Mouse (Mus musculus): ENCODE data around the gene Gpr89.

Gpr89 gene

DNA sequence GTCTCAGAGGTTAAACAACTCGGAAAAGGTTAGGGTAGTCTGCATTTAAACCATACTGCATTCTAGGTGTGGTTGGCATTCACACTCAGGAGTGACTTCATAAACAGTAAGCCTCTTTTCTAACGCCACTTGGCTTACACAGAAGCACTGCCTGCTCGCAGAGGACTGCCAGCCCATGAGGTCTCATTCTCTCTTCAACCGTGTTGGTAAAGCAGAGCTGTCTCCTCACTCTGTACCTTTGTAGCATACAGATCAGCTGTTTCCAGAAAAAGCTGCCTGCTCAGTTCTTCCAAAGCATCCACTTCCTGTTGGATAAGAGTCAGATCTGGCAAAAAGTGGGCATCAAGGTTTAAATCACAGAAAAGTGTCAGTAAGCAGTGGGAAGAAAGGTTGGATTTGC lies 24.8 kb downstream of the Gpr89 start:
- Histone ChIP-seq H3K9me3 (ENCODE audit: low read length) (no peaks in the 10 kb centered on the region), H3K4me3 (replicated peaks; ENCODE audit: low read length) (no peak overlapping the region), H3K27me3 (ENCODE audit: insufficient read depth, low read length) (no peaks in the 10 kb centered on the region), H3K36me3 (ENCODE audit: insufficient read depth, low read length) (peaks cover 88% of the 10 kb centered on the region), H3K4me1 (replicated peaks; ENCODE audit: low read depth, low read length) (no peaks in the 10 kb centered on the region)
- no peak for TF ChIP-seq CTCF (conservative IDR thresholded peaks at IDR 0.05; ENCODE audit: low read length)
- no peak for TF ChIP-seq NANOG (IDR thresholded peaks at IDR 0.05; ENCODE audit: borderline replicate concordance, low read length)
- no peak for TF ChIP-seq POU5F1 (IDR thresholded peaks at IDR 0.05; ENCODE audit: borderline replicate concordance, low read length)

DNA sequence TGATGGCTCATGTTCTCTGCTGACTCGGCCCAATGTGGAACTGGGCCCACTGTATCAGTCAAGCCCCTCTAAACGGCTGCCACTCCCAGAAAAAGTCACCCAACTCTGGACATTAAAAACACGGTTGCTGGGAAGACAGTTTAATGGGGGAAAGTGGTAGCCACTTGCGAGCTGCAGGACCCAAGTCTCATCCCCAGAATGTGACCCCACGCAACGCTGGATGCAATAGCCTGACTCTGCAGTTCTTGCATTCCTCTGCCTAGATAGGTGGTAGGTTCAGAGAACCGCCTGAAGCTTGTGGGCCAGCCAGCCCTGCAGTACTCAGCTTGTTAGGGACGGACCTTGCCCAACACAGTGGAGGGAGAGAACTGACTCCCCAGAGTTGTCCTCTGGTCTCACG lies 25.6 kb downstream of the Gpr89 start:
- no peaks in the 10 kb centered on the region for H3K9me3 ChIP-seq (ENCODE audit: low read length)
- peaks cover 90% of the 10 kb centered on the region for H3K36me3 ChIP-seq (ENCODE audit: insufficient read depth, low read length)
- TF ChIP-seq CTCF (conservative IDR thresholded peaks at IDR 0.05; ENCODE audit: low read length) = no peak
- TF ChIP-seq NANOG (IDR thresholded peaks at IDR 0.05; ENCODE audit: borderline replicate concordance, low read length) = no peak
- no peak overlapping the region for H3K4me3 ChIP-seq (replicated peaks; ENCODE audit: low read length)
- H3K4me1 ChIP-seq (replicated peaks; ENCODE audit: low read depth, low read length) = no peaks in the 10 kb centered on the region
- H3K27me3 ChIP-seq (ENCODE audit: insufficient read depth, low read length) = no peaks in the 10 kb centered on the region

DNA sequence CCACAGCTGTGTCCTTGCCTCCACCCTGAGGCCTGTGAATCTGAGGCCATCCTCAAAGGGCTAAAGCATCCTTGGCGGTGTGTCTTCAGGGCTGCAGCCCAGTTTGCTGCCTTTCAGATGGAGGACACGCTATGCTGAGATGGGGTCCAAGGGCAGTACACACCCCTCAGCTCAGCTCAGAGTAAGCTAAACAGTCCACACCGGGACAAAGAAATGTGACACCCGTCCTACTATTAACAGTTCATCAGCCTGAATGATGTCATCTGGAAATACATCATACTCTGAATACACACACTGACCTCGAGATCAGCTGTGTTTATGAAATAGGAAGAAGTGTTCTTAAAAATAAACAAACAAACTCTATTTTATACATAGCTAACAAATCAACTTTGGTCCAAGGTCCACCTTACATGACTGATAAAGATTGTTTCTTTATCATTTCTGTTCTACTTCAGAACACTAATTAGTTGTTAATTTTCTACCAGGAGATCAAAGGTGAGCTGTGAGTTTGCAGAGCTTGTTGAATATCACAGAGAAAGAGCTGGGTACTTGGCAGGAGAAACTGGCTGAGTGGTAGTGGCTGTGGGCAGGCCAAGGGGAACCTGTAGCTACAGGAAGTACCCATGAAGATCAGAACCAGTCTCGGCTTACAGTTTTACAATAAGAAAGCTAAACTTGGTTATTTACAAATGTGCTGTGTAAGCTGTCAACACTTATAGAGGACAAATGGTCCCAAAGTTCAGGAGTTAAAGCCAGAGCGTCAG lies 30.2 kb downstream of the Gpr89 start:
- TF ChIP-seq POU5F1 (IDR thresholded peaks at IDR 0.05; ENCODE audit: borderline replicate concordance, low read length) = no peak
- TF ChIP-seq CTCF (conservative IDR thresholded peaks at IDR 0.05; ENCODE audit: low read length) = no peak
- no peak for TF ChIP-seq NANOG (IDR thresholded peaks at IDR 0.05; ENCODE audit: borderline replicate concordance, low read length)
- Histone ChIP-seq H3K4me1 (replicated peaks; ENCODE audit: low read depth, low read length) (no peaks in the 10 kb centered on the region), H3K4me3 (replicated peaks; ENCODE audit: low read length) (no peak overlapping the region)

DNA sequence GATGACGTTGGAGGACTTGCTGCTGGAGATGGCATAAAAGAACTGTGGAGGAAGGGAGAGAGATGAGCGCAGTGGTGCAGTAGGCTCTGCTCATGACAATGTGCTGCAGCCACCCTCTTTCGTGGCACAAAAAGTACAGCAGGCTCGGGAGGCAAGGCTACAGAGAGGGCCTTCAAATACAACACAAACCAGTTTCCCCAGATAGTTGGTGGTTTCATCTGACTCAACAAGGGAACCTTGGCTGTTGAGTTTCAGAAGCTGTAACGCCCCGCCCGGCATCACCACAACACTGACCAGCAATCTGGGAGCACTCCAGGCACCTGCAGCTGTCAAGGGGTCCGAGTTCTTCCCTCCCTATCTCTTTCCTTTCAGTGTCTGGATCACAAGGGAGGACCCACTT lies 32.6 kb downstream of the Gpr89 start:
- peaks cover 96% of the 10 kb centered on the region for H3K36me3 ChIP-seq (ENCODE audit: insufficient read depth, low read length)
- no peak overlapping the region for H3K4me3 ChIP-seq (replicated peaks; ENCODE audit: low read length)
- no peaks in the 10 kb centered on the region for H3K27me3 ChIP-seq (ENCODE audit: insufficient read depth, low read length)
- 0 out of 2 replicates have a peak, but pooled peaks cover 2% of the 10 kb centered on the region for H3K4me1 ChIP-seq (replicated peaks; ENCODE audit: low read depth, low read length)
- no peaks in the 10 kb centered on the region for H3K9me3 ChIP-seq (ENCODE audit: low read length)
- TF ChIP-seq CTCF (conservative IDR thresholded peaks at IDR 0.05; ENCODE audit: low read length) (no peak), NANOG (IDR thresholded peaks at IDR 0.05; ENCODE audit: borderline replicate concordance, low read length) (no peak), POU5F1 (IDR thresholded peaks at IDR 0.05; ENCODE audit: borderline replicate concordance, low read length) (no peak)

More for the DNA sequence above, 30.2 kb downstream of the Gpr89 start:
- no peaks in the 10 kb centered on the region for H3K27me3 ChIP-seq (ENCODE audit: insufficient read depth, low read length)
- no peaks in the 10 kb centered on the region for H3K9me3 ChIP-seq (ENCODE audit: low read length)
- peaks cover 92% of the 10 kb centered on the region for H3K36me3 ChIP-seq (ENCODE audit: insufficient read depth, low read length)

DNA sequence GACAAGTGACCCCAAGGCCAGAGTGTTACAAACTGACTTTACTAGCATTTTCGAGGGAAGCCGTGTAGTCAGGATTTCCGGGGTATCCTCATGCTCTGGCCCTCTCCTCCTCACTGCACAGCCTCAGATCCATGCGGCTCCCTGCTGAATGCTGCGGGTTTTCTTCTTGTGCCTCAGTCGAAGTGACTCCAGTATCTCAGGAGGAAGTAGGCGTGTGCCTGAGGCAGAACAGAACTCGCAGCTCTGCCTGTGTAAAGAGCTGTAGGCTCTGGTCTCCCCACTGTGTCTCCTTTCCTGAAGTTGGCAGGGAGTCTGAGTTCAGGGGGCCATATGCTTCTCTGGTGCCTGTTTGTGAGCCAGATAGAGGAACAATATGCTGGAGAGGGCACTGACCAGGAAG lies 34.1 kb downstream of the Gpr89 start:
- H3K4me3 ChIP-seq (replicated peaks; ENCODE audit: low read length) = no peak overlapping the region
- H3K27me3 ChIP-seq (ENCODE audit: insufficient read depth, low read length) = no peaks in the 10 kb centered on the region
- TF ChIP-seq CTCF (conservative IDR thresholded peaks at IDR 0.05; ENCODE audit: low read length) (no peak), NANOG (IDR thresholded peaks at IDR 0.05; ENCODE audit: borderline replicate concordance, low read length) (no peak), POU5F1 (IDR thresholded peaks at IDR 0.05; ENCODE audit: borderline replicate concordance, low read length) (no peak)
- H3K36me3 ChIP-seq (ENCODE audit: insufficient read depth, low read length) = peaks cover 84% of the 10 kb centered on the region
- 0 out of 2 replicates have a peak, but pooled peaks cover 2% of the 10 kb centered on the region for H3K4me1 ChIP-seq (replicated peaks; ENCODE audit: low read depth, low read length)
- H3K9me3 ChIP-seq (ENCODE audit: low read length) = no peaks in the 10 kb centered on the region

DNA sequence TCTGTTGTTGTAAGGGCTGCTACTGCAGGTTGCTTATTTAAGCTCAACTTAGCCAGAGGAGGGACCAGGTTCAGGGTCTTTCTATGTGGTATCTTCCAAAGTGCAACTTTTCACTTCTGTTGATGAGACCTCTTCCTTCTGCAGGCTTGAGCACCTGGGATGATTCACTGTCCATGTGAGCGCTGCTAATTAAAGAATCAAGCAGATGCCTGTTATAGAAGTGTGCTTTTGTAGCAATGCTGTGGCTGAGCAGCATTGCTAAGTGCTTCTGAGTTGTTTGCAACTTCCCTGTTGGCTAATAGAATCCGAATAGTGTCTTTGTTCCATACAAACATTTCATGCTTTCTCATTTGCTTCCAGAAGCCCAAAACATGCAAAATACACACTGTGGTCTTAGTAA lies 34.9 kb downstream of the Gpr89 start:
- Histone ChIP-seq H3K4me1 (replicated peaks; ENCODE audit: low read depth, low read length) (0 out of 2 replicates have a peak, but pooled peaks cover 2% of the 10 kb centered on the region), H3K4me3 (replicated peaks; ENCODE audit: low read length) (no peak overlapping the region), H3K27me3 (ENCODE audit: insufficient read depth, low read length) (no peaks in the 10 kb centered on the region), H3K36me3 (ENCODE audit: insufficient read depth, low read length) (peaks cover 76% of the 10 kb centered on the region), H3K9me3 (ENCODE audit: low read length) (no peaks in the 10 kb centered on the region)
- no peak for TF ChIP-seq CTCF (conservative IDR thresholded peaks at IDR 0.05; ENCODE audit: low read length)
- no peak for TF ChIP-seq NANOG (IDR thresholded peaks at IDR 0.05; ENCODE audit: borderline replicate concordance, low read length)
- TF ChIP-seq POU5F1 (IDR thresholded peaks at IDR 0.05; ENCODE audit: borderline replicate concordance, low read length) = no peak

DNA sequence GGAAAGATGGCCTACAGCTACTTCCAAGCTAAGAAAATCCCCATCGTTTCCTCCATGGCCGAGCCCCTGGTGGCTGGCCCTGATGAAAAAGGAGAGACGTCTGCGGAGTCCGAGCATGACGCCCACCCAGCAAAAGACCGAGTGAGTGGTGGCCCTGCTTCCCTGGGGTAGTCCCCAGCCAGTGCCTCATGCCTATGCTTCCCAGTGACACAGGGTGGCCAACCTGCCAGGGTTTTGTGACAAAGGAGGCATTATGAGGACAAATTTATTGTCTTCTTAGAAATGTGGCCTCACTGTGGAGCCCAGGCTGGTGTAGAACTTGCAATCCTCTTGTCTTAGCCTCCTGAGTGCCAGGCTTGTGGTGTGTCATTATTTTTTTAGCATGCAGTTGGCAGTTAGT lies 36.1 kb downstream of the Gpr89 start:
- TF ChIP-seq POU5F1 (IDR thresholded peaks at IDR 0.05; ENCODE audit: borderline replicate concordance, low read length) (no peak), CTCF (conservative IDR thresholded peaks at IDR 0.05; ENCODE audit: low read length) (no peak), NANOG (IDR thresholded peaks at IDR 0.05; ENCODE audit: borderline replicate concordance, low read length) (no peak)
- no peak overlapping the region for H3K4me3 ChIP-seq (replicated peaks; ENCODE audit: low read length)
- H3K9me3 ChIP-seq (ENCODE audit: low read length) = no peaks in the 10 kb centered on the region

DNA sequence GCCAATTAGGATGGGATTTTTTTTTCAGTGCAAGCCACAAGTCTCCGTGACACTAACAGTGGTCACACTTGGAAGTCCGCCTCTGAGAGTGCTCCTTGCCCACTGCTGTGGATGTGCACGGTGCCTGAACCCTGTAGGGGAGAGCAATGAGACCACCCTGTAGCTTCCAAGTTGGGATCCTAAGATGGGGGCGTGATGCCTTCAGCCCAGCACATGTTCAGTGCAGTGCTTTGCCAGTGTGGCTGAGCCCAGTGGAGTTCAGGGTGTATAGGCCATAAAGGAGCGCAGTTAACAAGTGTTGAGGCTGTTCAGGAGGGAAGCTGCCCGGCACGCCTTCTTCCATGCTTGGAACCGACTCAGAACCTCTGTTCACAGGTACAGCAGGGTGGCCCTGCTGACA lies 36.6 kb downstream of the Gpr89 start:
- Histone ChIP-seq H3K4me1 (replicated peaks; ENCODE audit: low read depth, low read length) (0 out of 2 replicates have a peak, but pooled peaks cover 2% of the 10 kb centered on the region), H3K27me3 (ENCODE audit: insufficient read depth, low read length) (no peaks in the 10 kb centered on the region)
- no peak for TF ChIP-seq POU5F1 (IDR thresholded peaks at IDR 0.05; ENCODE audit: borderline replicate concordance, low read length)
- TF ChIP-seq NANOG (IDR thresholded peaks at IDR 0.05; ENCODE audit: borderline replicate concordance, low read length) = no peak
- TF ChIP-seq CTCF (conservative IDR thresholded peaks at IDR 0.05; ENCODE audit: low read length) = no peak

More for the DNA sequence above, 36.1 kb downstream of the Gpr89 start:
- Histone ChIP-seq H3K36me3 (ENCODE audit: insufficient read depth, low read length) (peaks cover 65% of the 10 kb centered on the region), H3K4me1 (replicated peaks; ENCODE audit: low read depth, low read length) (0 out of 2 replicates have a peak, but pooled peaks cover 2% of the 10 kb centered on the region), H3K27me3 (ENCODE audit: insufficient read depth, low read length) (no peaks in the 10 kb centered on the region)

More for the DNA sequence above, 36.6 kb downstream of the Gpr89 start:
- Histone ChIP-seq H3K36me3 (ENCODE audit: insufficient read depth, low read length) (peaks cover 60% of the 10 kb centered on the region), H3K4me3 (replicated peaks; ENCODE audit: low read length) (no peak overlapping the region), H3K9me3 (ENCODE audit: low read length) (no peaks in the 10 kb centered on the region)
